In genomic region chr3:35732778-35733147, GRCm38 (mm10) we compare ENCODE assay signal across 21 mouse cellular contexts. TPM values are rescaled to one million over a fixed set of nuclear protein-coding genes. Genes with fewer than 3 reads are reported as not detected.
DNase-seq lines count a peak whose midpoint lies in the region; ATAC-seq and TF ChIP-seq lines count a peak whose summit lies in the region.
"Had no signal": no experiment of that assay in that cellular context is flagged by ENCODE, and none has a peak within 500 bp of the region (broad histone marks: within the 10 kb centered on the region; RNA-seq: fewer than 3 reads in every experiment).

No protein-coding gene starts in this region.

- peak overlapping the region; percentile 50 for H3K4me2 ChIP-seq in liver, embryonic 12.5 days
- H3K4me2 ChIP-seq in myocyte (ENCODE audit: low read depth), result peak overlapping the region; percentile 38
- H3K4me2 ChIP-seq: embryonic facial prominence, embryonic 12.5 days; heart, embryonic 13.5 days; hindbrain, embryonic 13.5 days; kidney, embryonic 15.5 days; neural tube, embryonic 12.5 days had no signal

- no peak overlapping the region for H3K27ac ChIP-seq in liver, embryonic 12.5 days
- H3K27ac ChIP-seq: embryonic facial prominence, embryonic 12.5 days; gastrocnemius, adult 2 months; heart, embryonic 13.5 days; hindbrain, embryonic 13.5 days; kidney, embryonic 15.5 days; neural tube, embryonic 12.5 days had no signal

- H3K4me1 ChIP-seq in liver, embryonic 12.5 days, result peaks cover 11% of the 10 kb centered on the region
- H3K4me1 ChIP-seq: embryonic facial prominence, embryonic 12.5 days; heart, embryonic 13.5 days; hindbrain, embryonic 13.5 days; kidney, embryonic 15.5 days; neural tube, embryonic 12.5 days had no signal

- no peaks in the 10 kb centered on the region for H3K79me2 ChIP-seq in myocyte (ENCODE audit: control insufficient read depth, insufficient read depth)

- H3ac ChIP-seq in myocyte (ENCODE audit: control insufficient read depth, insufficient read length), result no peak overlapping the region

- DNase-seq in ES-CJ7 (ENCODE audit: low read depth, low spot score) (peak; percentile 61), R1 (ENCODE audit: low read depth, low spot score) (peak; percentile 71)
- DNase-seq in layer of hippocampus, adult 9-11 months, result no peak
- no peak for DNase-seq in frontal cortex, postnatal 10 days (ENCODE audit: low spot score in 2 of 2)
- no peak for DNase-seq in adrenal gland, postnatal 4 days (ENCODE audit: low spot score in 2 of 2)
- DNase-seq: adrenal gland, postnatal 36 days; cerebellum, adult 9-10 months; gastrocnemius, adult 2 months; heart, adult 11 months; lung, postnatal 10 days; right cerebral cortex, adult 18-20 months had no signal

- no peak for TF ChIP-seq POLR2A in myocyte (IDR thresholded peaks at IDR 0.05; ENCODE audit: insufficient read length, low read depth)

- no peaks in the 10 kb centered on the region for H3K36me3 ChIP-seq in liver, embryonic 12.5 days
- H3K36me3 ChIP-seq in myocyte (ENCODE audit: control insufficient read depth, insufficient read depth), result no peaks in the 10 kb centered on the region
- H3K36me3 ChIP-seq: embryonic facial prominence, embryonic 12.5 days; heart, embryonic 13.5 days; hindbrain, embryonic 13.5 days; kidney, embryonic 15.5 days; neural tube, embryonic 12.5 days had no signal

- no peak for ATAC-seq in liver, embryonic 12.5 days
- ATAC-seq: forebrain, embryonic 16.5 days; midbrain, embryonic 16.5 days had no signal

- H3K4me3 ChIP-seq in liver, embryonic 12.5 days, result no peak overlapping the region
- H3K4me3 ChIP-seq in myocyte, result no peak overlapping the region
- H3K4me3 ChIP-seq: embryonic facial prominence, embryonic 12.5 days; erythroblast, embryonic 14.5 days; gastrocnemius, adult 2 months; heart, embryonic 13.5 days; hindbrain, embryonic 13.5 days; kidney, embryonic 15.5 days; neural tube, embryonic 12.5 days had no signal

- no peaks in the 10 kb centered on the region for H3K9me3 ChIP-seq in liver, embryonic 12.5 days (replicated peaks)
- H3K9me3 ChIP-seq: embryonic facial prominence, embryonic 12.5 days; hindbrain, embryonic 13.5 days; kidney, embryonic 15.5 days; neural tube, embryonic 12.5 days had no signal

- no peak overlapping the region for H3K9ac ChIP-seq in liver, embryonic 12.5 days
- H3K9ac ChIP-seq: embryonic facial prominence, embryonic 12.5 days; heart, embryonic 13.5 days; hindbrain, embryonic 13.5 days; kidney, embryonic 15.5 days; neural tube, embryonic 12.5 days had no signal

- H3K27me3 ChIP-seq in liver, embryonic 12.5 days (replicated peaks), result no peaks in the 10 kb centered on the region
- no peaks in the 10 kb centered on the region for H3K27me3 ChIP-seq in myocyte (ENCODE audit: control insufficient read depth, insufficient read depth, insufficient read length)
- H3K27me3 ChIP-seq: embryonic facial prominence, embryonic 12.5 days; heart, embryonic 13.5 days; hindbrain, embryonic 13.5 days; kidney, embryonic 15.5 days; neural tube, embryonic 12.5 days had no signal

TF ChIP-seq in myocyte, 11 proteins besides CTCF, POLR2A, EP300 and RAD21:
- TF ChIP-seq E2F4 (IDR thresholded peaks at IDR 0.05; ENCODE audit: insufficient read depth), result no peak
- no peak for TF ChIP-seq TCF3 (IDR thresholded peaks at IDR 0.05; ENCODE audit: insufficient read length, low read depth)
- TF ChIP-seq MYOD1 (IDR thresholded peaks at IDR 0.05; ENCODE audit: control insufficient read depth in 1 of 3, insufficient read length in 2 of 3, low read depth in 2 of 3), result no peak
- no peak for TF ChIP-seq CEBPB (IDR thresholded peaks at IDR 0.05; ENCODE audit: insufficient read depth, poor library complexity, severe bottlenecking)
- TF ChIP-seq USF1 (IDR thresholded peaks at IDR 0.05; ENCODE audit: low read depth), result no peak
- TF ChIP-seq SRF (IDR thresholded peaks at IDR 0.05; ENCODE audit: control insufficient read depth, insufficient read length, low read depth), result no peak
TF ChIP-seq in myocyte: peak in this region for 0.

RNA-seq across cellular contexts. Expression of gene Atp11b, which starts 21.1 kb away (rescaled TPM):
- 27.8 and 28.5 TPM in 2 replicates for polyA plus RNA-seq in liver, embryonic 12.5 days (2016; fragmentation: Nextera tagmentation; extraction: Ambion mirVana)
- polyA plus RNA-seq in myocyte (2012; fragmentation: generic; extraction: Trizol), result 5.6 TPM
- 10 to 100 TPM; 41.2 to 47.2 TPM for total RNA-seq in adrenal gland, postnatal 4 days (2021)

Comparison
In these comparisons a context has a peak if more than half of its experiments do, and no peak if none do; other contexts are left out.
1. DNase-seq: peak in ES-CJ7 (single experiment) and R1 (single experiment); none in layer of hippocampus, adult 9-11 months (single experiment), frontal cortex, postnatal 10 days (0 of 2) and adrenal gland, postnatal 4 days (0 of 2).